Mouse (Mus musculus): ENCODE measurements at regions not wholly inside any gene's neighbourhood (a gene's known extent, or its start where the extent isn't known, plus 50 kb on each side); places are given as distances from the start of the nearest gene placed in this dataset.

DNA sequence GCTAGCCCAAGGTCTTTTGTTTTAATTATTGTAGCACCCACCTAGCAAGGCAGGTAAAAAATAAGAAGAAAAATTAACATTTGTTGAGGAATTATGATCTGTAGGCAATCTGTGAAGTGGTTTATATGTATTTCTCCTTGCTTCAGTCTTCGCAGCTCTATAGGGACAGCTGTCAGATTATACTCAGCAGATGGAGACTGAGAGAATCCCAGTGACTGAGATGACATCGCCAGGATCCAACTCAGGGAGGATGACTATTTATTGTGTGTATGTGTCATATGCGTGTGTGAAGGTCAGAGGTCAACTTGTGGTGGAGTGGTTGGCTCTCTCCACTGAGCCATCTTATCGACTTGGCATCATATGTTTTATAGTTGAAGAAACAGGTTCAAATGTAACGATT, 362.0 kb upstream of the Chd6 start:
- DNase-seq: peak in 1 of 2 experiments; percentile 8

DNA sequence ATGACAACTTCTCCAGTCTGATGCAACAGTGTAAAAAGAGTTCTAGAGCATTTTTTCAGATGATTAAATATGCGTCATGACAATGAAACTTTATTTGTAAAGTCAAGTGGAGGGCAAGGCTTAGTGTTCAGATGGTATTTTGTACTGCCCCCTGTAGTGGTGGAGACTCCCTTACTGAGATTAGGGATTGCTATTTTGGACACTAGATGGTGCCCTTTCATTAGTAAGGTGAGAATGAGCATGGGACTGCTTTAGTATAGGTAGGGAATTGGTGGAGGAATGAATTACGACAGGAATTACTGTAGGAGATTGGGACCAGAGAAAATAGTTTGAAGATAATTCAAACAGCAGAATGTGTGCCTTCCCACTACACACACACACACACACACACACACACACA, 361.1 kb upstream of the Chd6 start:
- peak; percentile 29 to 38 for DNase-seq

DNA sequence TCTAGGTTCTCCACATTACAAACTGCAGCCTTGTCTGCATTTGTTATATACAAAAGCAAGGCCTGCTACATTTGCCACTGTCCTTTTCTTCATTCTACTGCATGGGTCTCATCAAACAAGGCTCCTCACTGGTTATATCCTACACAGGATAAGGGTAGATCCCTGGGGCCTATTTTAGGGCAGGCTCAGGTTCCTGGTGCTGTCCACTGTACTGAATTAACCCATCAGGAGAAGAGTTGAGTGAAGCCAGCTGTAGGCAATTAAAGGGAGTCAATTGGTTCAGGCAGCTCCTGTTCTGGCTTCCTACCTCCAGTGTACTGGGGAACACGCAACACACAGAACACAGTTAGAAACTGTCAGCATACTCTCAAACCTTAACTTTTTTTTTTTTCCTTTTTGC, 358.2 kb upstream of the Chd6 start:
- no peak for DNase-seq

DNA sequence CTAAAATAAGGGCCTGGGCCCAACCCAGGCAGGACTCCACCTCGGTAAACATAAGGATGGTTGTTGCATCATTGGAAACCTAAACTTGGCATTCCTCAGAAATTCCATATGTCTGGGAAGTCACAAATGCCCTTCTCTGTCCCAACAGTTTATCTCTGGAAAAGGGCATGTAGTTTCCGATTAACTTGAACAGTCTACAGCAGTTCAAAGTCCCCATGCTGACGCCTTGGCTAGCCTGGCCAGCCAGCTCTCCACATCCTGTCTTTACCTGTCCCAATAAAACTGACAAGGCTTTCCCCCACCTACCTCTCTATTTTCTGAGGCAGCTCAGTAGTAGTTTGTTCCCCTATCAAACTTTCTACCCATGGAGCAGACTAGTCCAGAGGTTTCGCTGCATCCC, 351.7 kb upstream of the Chd6 start:
- no peak for DNase-seq

DNA sequence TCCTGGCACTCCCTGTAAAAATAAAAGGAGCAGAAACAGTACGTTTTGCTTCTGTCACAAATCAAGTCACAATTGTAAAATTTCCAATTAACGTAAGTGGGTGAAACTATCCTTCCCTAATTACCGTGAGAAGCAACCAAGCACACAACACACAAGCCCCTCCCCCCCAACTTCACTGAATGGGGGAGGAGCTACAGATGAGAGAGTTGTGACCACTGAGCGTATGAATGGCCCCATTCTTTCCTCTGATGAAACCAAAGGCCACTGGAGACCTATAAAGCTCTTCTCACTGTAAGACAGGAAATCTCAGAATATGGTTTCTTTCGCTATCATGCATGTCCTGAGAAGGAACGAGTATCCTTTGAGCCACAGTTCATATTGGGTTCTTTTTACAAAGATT, 345.6 kb upstream of the Chd6 start:
- no peak for DNase-seq

DNA sequence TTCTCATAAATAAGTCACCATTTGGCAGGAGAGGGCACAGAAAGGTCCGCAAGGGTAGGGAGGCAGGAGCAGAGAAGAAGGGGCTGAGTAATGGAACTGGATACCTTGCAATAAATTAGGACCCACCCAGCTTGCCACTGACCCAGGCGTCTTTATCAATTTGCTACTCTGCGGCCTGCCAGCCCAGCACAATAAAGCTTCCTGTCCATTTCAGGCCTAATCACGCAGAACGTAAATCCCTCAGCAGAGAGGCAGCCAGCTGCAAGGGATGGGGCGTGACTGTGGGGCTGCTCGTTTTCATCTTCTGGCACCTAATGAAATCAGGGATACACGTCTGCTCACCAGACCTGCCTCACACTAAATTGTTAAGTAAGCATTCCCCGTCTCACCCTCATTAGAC, 324.9 kb upstream of the Chd6 start:
- no peak for DNase-seq

DNA sequence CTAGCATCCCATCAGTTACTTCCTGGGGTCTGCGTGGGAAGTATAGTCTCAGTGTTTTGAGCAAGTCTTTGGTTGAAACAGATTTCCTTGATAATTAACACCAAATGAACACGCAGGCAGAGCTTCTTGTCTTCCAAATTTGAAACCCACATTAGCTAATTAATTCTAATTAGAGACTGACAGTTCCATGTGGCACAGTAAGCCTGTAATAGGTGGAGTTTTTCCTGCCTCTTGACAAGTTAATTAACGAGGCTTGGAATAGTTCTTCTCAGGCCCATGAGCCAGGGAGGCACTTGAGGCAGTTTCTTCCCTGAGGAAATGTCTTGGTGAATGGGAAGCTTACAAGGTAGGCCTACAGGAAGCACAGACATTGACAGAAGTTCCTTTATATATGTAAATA, 320.4 kb upstream of the Chd6 start:
- no peak for DNase-seq

DNA sequence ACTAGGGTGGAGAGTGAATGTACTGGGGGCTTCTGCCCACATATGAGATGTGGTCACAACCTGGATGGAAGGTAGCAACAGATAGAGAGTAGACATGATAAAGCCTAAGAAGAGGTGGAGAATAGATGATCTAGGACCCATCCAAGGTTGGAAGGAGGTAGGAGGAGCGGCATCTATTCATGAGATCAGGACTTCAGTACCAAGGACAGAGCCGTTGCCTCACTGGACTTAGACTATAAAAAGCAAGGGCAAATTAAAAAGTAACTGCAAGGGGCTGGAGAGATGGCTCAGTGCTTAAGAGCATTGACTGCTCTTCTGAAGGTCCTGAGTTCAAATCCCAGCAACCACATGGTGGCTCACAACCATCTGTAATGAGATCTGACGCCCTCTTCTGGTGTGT, 316.7 kb upstream of the Chd6 start:
- no peak for DNase-seq

DNA sequence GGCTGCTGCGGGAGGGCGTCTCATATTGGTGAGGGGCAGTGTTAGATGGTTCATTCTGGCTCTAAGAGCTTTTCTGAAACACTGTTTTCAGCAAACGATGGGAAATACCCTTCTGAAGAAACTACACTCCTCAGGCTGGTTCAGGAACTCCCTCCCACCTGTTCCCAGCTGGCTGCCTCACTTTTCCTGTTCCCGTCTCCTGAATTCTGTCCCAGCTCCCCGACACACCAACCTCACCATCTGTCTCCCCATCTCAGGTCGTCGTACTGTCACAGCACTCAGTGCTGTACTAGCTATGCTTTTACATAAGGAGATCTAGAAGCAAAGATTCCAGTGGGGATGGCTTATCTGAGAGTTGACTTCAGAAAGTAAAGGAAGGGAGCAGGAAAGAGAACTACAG, 309.2 kb upstream of the Chd6 start:
- DNase-seq: peak in 1 of 2 experiments; percentile 10

DNA sequence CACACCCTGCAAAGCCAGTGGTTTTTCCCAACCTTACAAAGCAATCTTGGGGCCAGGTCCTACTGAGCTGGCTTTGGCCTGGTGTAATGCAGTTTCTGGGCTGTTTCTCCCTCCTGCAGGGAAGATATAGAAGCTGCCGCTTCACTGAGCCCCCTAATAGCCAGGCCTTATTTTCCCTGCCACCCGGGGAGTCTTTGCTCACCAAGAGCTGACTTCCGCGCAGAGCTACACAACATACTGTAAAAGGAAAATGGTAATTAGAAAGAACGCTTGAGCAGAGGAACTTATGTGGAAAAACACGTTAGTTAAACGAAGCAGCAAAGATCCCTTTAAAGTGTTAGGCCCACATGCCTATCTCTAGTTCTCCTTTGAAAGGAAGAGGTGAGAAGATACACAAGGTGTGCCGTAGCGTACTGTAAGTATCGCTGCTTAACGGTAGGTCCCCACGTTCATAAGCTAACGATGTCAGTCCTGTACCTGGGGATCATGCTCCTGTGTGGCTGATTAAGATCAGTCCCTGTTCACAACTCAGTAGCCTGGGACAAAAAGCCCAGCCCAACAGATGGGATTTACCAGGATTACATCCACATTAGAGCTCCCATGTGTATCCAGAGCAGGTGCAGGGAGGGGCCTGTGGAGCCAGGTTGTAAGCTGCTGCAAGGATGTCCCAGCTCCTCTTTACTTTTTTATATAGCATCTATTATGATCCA, 307.5 kb upstream of the Chd6 start:
- DNase-seq: no peak

DNA sequence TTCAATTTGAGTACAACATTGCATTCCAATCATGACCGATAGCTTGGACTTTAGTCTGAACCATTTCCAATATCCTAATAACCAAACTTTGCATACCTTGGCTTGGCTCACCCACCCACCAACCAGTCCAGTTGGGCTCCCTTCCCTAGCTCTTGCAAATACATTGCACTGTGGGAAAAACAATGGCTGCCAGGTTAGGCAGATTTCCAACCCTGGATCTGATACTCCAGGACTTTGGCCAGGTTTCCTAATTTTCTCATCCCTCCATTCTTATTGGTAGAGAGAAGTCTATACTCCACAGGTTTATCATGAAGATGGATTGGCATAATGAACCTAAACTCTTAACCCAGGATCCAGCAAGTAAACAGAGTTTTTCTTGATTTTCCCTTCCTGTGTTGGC, 299.4 kb upstream of the Chd6 start:
- DNase-seq: no peak

DNA sequence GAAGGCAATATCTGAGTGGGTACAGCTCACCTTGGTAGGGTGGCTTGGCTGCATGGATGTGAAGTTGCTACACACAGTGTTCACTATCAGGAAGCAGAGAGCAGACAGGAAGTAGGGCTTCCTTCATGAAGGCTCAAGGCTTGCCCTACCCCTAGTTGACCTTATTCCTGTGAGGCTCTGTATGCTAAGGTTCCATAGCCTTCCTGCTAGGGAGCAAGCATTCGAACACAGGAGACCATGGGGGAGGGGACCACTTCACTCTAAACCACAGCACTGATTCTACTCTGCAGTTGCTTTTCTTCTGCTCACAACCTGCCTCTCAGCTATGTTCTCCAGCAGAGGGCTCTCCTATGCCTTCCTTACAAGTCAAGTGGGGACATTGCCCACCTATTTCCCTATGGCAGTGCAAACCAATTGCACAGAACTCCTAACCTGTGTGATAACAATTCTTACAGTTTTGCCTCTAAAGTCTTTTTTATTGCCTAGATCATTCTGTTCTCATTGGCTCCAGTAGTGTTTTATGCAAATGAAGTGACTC, 297.0 kb upstream of the Chd6 start:
- DNase-seq: no peak

DNA sequence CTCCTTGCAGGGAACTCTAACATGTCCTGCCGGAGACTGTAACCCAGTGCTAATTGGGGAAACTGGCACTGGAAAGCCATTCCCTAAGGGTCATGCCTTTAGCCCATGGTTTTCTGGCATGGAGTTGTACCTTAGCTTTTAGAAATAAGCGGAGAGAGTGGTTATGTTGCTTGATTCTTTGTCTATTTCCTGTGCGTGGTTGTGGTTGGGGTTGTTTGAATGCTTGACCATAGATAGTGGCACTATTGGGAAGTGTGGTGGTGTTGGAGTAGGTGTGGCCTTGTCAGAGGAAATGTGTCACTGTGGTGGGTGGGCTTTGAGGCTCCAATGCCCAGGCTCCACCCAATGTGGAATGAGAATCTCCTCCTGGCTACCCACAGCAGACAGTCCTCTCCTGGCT, 289.2 kb upstream of the Chd6 start:
- DNase-seq: no peak

DNA sequence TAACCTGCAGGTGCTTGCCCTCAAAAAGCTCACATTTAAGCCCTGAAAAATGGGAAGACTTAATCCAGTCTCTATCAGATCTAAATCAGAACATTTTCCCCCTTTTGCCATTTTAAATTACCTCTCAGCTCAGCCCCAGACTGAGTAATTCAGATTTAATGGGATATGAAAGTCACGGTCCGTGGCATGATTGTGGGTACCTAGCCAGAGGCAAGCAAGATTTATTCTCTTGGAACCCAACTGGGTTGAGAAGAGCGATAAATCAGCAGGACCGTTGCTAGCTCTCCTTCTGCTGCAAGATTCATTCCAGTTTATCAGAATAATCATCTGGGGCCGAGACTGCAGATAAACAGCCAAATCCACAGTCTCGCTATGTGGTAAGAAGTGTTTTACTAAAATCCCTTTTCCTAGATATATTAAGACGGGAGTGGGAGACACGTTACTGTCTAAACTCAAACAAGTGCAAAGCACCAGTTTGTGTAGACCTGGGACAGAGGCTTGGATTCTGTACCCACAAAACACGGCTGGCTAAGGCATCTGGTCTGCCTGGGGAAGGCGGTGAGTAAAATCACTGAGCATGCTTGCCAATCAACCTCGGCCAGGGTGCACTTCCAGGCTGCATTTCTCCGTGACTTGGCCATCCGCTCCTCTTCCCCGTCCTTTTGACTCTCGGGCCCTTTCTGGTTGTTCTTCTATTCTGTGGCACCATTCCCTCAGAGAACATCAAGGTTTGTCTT, 282.2 kb upstream of the Chd6 start:
- peak in 1 of 2 experiments; percentile 5 for DNase-seq

DNA sequence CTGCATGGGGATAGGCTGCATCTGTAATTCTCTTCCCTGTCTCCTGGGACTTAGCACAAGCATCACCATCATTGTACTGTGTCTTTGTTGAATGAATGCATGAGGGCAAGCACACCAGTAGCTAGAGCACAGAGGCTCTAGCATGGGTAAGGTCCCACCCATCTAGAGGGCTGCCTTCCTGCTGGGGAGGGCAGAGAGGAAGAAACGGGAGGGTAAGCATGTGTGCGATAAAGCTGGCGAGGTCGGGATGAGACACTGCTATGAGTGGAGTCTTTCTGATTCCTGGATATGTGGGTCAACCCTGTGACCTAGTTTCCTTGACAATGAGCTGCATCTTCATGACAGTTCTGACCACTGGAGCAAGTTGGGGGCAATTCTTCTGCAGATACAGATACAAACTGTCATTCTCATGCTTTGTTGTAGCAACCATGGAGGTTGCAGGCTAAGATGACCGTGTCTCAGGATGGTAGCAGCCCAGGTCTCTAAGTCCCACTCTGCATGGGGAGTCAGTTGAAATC, 280.5 kb upstream of the Chd6 start:
- no peak for DNase-seq

DNA sequence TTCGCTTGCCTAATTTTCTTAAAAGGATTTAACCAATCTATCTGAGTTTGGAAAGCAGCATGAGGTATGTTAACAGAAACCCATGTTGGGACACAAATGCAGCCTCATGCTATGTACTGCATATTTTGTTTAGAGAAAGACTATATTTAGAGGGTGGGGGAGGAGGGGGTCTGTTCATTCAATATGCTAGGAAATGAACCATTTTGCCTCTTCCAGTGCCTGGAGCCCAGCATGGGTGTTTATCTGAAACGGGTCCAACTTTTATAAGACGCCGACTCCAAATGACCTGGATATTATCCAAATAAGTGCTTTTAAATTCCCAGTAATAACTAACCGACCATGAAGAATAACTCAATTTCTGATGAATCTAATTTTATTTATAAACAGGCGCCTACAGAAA, 278.2 kb upstream of the Chd6 start:
- DNase-seq: no peak

DNA sequence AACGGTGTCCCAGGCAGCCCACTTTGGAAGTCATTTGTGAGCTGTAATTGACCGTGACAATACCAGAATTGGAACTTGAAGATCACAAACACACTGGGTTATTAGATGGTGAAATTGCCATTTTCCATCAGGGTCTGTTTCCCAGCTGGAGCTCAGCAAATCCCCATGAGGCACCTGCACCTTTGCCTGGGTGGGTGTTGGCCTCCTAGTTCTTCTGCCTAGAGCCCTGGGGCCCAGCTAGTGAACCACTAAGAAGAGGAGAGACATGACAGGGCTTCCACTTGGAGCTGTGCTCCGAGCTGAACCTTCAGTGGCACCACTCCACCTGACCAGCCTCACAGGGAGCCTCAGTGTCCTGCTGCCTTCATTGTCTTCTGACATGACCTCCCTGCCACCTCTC, 273.5 kb upstream of the Chd6 start:
- no peak for DNase-seq

DNA sequence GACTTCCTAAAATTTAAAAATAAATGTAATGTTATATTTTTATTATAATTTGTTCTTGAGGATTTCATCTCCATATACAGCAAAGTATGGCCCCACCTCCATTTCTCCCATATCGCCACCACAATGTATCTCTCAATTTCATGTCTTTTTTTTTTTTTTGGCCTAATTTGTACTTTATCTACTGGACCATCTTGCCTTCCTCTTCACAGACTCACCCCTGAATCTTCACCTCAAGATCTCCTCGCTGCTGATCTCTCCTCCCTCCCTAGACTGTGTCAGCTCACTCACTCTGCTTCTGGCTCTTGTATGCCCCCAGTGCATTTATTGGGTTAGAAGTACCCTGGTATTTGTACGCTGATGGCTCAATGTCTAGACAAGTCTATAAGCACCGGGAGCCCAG, 269.4 kb upstream of the Chd6 start:
- no peak for DNase-seq

DNA sequence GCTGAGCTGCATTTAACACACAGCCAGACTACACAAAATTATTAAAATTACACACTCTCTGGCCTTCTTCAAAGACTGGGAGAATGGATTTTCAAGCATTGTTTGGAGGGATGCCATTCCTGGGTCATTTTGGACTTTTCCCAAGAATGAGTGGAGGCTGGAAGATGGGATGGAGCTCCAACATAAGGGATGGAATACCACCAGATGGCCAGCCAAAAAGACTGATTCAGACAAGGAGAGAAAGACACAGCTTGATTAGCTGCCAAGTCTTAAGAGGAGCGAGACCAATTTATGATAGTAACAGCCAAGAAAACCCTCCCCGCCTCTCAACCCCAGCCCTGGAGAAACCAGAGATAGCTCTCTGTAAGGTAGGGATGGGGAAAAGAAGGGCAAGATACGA, 253.4 kb upstream of the Chd6 start:
- peak; percentile 25 to 62 for DNase-seq

DNA sequence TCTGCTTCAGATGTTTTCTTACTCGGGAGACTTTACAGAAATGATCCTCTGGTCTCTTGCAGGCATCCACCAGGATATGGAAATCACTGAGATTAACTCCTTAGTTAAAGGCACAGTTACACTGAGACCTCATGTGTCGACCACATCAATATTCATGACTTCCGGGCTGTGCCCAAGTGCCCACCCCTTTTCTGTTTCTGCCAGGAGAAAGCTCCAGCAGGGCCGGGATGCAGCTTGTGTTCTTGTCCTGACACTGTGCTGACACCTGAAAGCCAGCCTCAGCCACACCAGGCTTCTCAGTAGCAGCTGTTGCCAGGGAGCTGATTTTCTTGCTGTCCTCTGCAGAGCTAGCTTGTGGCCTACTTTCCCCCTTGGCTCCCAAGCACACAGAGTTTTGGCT, 240.2 kb upstream of the Chd6 start:
- DNase-seq: no peak

DNA sequence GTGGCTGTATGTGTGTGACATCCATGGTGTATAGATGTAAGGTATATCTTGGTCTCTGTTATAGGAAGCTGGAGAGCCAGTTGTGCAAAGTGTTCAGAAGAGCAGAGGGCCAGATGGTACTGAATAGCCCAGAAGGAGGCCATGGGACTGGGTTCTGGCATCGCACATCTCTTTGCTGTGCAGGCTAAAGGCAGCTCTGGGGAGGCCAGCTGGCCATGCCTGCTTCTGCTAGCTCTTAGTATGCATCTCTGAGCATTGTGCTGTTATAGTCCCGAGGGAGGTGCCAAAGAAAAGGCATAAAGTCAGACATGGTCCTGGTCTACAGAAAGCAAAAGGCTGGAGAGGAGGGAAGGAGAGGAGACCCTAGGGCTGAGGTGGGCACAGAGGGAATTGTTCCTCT, 235.1 kb upstream of the Chd6 start:
- no peak for DNase-seq

DNA sequence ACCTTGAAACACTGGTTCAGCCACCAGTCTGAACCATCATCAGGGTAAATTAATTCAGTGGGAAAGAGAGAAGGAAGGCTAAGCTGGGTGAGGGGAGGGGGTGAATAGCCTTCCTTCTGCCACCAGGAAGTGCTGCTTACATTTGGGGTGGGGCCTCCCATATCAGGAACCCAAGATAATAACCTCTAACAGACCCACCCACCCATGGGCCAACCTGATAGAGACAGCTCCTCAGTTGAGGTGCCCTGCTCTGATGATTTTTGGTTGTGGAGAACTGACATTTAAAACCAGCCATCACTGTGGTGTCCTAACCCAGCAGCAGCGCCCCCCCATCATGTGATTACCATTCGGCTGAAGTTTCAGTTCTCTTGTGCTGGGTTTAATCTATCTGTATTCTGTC, 233.8 kb upstream of the Chd6 start:
- no peak for DNase-seq

DNA sequence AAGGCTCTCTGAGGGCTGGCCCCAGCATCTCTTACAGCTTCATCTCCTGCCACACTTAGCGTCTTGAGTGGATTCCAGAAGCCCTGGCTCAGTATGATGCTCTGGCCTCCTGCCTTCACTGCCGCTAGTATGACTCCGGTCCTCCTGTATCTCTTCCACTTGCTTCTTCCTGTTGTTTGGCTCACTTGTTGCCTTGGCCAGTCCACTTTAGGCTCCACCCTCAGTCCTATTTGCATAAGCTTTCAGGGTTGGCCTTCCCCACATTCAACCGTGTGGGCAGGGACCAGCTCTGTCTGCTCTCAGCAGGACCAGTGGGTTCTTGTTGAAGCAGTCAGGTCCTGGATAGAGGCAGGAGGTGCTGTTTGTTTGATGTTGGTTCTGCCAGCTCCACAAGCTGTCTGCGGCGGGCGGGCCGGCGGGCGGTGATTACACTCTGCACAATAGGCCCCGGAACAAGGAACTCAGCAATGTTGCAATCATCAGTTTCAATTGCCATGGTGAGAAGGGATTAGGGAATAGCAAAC, 232.6 kb upstream of the Chd6 start:
- peak; percentile 36 to 37 for DNase-seq

DNA sequence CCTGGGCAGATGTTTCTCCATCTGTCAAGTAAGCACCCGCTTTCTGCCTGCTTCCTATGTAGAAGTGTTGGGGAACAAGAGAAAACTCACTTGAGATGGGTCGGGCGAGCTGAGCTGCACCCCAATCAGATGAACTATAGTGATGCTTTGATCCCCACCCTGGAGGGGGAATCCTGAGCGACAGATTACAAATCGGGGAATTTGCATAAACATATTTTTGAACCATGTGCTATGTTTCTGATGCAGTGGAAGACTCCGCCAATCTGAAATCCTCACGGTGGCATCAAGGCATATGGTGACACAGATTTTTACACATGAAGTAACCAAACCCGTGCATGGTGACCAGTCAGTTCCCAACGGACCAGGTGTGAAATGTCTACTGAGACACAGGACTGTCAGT, 231.4 kb upstream of the Chd6 start:
- DNase-seq: no peak
